Mouse (Mus musculus) lung, adult 18-20 months (tissue): Measurements from ENCODE around the gene Abca2.

Source experiments
- DNase-seq, 2 experiments: peaks; one replicate each; pipeline ENCODE4 v3.0.0; 2022; ENCODE audit warnings: mixed read lengths in 2 of 2

Gene Abca2

GRCm38 (mm10) chr2:25425481-25425880 lies 3.0 kb upstream of the Abca2 start:
- DNase-seq, result no peak

GRCm38 (mm10) chr2:25426721-25427191 lies 1.7 kb upstream of the Abca2 start:
- DNase-seq, result peak; percentile 54 to 61

DNA sequence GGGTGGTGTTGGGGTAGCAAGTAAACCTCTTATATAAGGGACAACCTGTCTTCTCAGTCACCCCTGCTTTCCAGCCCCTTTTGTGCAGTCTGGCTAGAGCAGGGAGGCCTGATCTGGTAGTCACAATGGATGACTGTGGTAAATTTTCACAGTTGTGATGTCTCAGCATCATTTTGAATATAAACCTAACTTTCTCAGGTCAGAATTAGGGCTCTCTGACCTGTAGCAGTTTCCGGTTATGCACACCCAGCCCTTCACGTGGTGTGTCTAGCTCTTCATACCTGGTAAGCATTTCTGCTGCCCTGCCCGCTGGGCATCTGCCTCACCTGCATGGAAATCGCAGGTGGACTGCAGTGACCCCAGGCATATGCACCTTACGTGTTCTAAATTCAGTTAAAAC lies 1.2 kb upstream of the Abca2 start:
- no peak for DNase-seq

- no peak for DNase-seq
Measured at GRCm38 (mm10) chr2:25429435-25430180, 1.1 kb downstream of the Abca2 start.

DNA sequence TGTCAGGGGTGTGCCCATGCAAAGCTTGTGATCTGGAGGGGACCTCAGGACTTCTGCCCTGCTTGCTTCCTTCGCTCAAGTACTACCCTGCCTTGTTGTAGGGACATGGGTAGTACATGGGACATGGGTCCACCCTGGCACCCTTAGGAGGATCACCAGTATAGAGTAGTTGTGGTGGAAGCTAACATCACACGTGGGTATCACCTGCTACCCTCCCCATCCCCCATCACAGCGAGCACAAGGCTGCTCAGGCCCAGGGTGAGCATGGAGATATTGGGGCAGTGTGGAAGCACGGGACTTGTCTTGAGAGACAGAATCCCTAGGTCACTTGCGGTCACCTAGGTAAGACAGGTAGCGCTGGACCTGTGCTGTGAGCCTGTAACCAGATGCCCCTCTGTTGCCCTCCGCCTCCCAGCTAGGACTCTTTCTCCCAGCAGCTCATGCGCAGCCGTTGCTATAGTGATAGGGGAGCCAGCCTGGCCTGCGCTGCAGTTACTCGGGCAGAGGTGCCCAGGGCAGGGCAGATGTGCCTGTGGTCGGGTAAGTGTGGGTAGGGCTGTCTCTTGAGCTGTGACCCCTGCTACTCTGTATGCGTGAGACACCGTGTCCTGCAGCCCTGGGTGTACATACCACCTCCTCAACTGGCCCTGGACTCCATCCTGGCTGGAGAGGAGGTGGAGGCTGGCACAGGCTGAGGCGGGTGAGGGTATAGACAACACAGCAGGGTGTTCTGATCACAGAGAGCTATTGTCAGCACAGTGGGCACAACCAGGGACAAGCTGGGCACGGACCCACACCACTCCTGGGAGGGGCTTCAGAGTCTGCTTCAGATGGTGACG lies 2.1 kb downstream of the Abca2 start:
- DNase-seq, result no peak

- DNase-seq, result no peak
Measured at GRCm38 (mm10) chr2:25431308-25431855, 2.9 kb downstream of the Abca2 start.

DNA sequence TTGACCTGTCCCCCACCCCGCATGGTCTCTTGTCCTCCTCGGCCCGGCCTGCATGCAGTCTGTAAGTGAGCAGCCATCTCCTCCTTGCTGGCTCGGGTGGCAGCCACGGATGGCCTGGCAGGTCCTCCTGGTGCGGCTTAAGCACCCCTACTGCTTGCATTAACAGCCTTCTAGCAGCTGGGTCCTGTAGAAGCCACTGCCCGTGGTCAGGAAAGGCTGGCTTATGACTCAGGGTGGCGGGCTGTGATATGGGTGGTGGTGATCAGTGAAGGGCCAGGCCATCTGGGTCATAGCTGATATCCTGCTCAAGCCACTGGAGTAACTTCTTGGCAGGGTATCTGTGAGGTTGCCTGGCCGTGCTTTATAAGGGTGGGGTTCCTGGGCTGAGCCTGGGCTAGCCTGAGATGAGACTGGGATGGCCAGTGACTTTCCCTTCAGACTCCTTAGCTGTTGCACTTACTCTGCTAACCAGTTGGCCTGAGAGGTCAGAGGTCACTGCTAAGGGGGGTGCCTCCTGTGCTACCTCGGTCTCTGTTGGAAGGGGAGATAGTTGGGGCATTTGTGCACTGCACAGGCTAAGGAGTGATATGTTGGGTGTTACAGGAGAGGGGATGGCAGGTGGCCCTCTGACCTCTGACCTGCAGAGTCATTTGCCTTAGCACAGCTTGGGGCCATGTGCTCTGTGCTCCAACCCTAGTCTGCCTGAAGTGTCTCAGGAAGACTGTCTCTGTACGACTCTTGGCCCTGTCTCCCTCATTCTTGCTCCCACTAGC lies 4.0 kb downstream of the Abca2 start:
- DNase-seq, result no peak

GRCm38 (mm10) chr2:25433101-25433500 lies 4.6 kb downstream of the Abca2 start:
- DNase-seq, result no peak

GRCm38 (mm10) chr2:25434292-25434691 lies 5.8 kb downstream of the Abca2 start:
- no peak for DNase-seq

- no peak for DNase-seq
Measured at GRCm38 (mm10) chr2:25436286-25436820, 7.8 kb downstream of the Abca2 start.

GRCm38 (mm10) chr2:25441067-25441466 lies 12.6 kb downstream of the Abca2 start:
- DNase-seq, result no peak

GRCm38 (mm10) chr2:25442682-25443081 lies 14.2 kb downstream of the Abca2 start:
- DNase-seq, result no peak

- DNase-seq, result peak in 1 of 2 experiments; percentile 36
Measured at GRCm38 (mm10) chr2:25450853-25451647, 22.5 kb downstream of the Abca2 start.

GRCm38 (mm10) chr2:25452951-25453350 lies 24.4 kb downstream of the Abca2 start:
- no peak for DNase-seq

DNA sequence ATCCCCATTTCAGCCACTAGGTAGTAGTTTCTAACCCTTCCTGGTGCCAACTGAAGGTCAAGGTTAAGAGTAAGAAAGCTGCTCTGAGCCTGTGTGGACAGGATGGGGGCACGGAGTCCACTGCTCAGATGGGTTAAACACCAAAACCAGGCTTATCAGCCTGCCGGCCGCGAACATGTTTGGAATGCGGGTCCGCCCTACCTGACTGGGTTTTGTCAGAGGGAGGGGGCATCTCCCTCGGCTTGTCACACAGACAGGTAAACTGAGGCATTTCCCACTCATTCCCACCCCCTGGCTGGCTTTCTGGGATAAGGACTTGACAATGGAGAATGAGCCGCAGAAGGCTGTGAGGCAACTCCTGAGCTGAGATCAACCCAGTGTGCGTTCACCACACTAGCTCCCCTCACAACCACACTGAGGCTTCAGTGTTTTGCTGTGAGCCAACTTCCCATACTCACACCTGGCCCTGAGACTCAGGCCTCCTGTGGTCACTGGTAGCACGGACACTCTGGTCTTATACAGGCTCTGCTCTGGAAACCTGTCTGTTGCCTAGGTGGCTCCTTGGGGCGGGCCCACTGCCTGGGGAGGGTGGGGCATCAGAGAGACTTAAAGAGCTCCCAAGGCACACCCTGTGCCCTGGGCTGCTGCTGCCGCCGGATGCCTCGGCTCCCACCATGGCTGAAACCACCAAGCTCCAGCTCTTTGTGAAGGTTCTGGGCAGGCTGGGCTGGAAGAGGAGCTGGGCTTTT lies 27.9 kb downstream of the Abca2 start, which contains the start of gene Clic3:
Gene Clic3, plus strand, starts transcription at position 634 of the 749 bp plus-strand sequence.
- peak; percentile 87 to 92 for DNase-seq

- peak; percentile 89 to 93 for DNase-seq
Measured at GRCm38 (mm10) chr2:25457022-25457896, 28.8 kb downstream of the Abca2 start.

DNA sequence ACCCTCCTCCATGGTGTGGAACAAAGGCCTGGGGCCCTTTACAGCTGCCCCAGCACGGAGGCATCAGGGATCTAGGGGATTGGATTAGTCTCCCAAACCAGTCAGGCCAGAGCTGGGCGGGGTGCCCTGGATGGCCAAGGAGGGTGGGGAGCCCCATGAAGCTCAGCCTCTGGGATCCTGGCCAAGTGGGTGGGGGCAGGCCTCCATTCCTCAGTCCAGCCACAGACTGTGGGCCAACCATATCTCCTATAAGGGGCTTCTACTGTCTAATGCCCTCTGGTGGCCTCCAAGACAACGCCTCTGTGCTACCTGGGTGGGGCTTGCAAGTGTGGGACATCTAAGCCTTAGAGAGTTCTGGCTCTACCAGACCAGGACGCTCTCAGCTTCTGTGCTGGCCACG lies 30.4 kb downstream of the Abca2 start:
- peak; percentile 82 to 86 for DNase-seq

DNA sequence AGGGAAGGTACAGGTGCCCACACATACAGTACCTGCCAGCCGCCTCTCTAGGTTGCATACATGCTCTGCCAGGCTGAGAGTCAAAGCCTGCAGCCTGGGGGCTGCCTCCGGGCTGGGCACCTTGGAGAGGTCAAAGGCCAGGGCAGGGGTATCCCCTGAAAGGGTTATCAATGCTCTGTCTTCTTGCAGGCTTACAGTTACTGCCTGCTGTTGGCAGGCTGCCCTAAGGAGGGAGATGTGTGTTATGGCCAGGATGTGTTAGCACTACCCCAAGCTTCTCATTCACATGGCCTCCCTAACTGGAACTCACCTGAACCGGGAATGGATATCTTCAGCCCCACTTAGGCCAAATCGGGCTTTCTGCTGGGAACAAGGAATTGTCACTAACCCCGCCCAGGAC lies 31.6 kb downstream of the Abca2 start:
- no peak for DNase-seq

- peak; percentile 97 for DNase-seq
Measured at GRCm38 (mm10) chr2:25460551-25461309, 32.2 kb downstream of the Abca2 start, which contains the start of gene Paxx. Gene Paxx, minus strand, starts transcription at chr2:25461094.
